Mouse (Mus musculus) embryonic facial prominence, embryonic 14.5 days (tissue): ENCODE measurements at regions not wholly inside any gene's neighbourhood (a gene's known extent, or its start where the extent isn't known, plus 50 kb on each side); places are given as distances from the start of the nearest gene placed in this dataset.

ENCODE experiments used
- ATAC-seq: fragments of 200-750 bp; cut with Nextera tagmentation; 2 replicates; pipeline ENCODE4 v1.8.0; 2017; ENCODE audit warnings: low read depth, moderate number of reproducible peaks, moderate TSS enrichment
- DNase-seq: peaks from one replicate; pipeline ENCODE4 v3.0.0-alpha.2; 2015; ENCODE audit warnings: low spot score
- H3K27ac ChIP-seq: fragments of 300-500 bp; sonication (generic); replicated peaks from 2 replicates; pipeline ENCODE4 v1.5.1; 2014; ENCODE audit warnings: low read depth, mild to moderate bottlenecking, low read length, moderate library complexity
- H3K27me3 ChIP-seq: fragments of 300-500 bp; sonication (generic); replicated peaks from 2 replicates; pipeline ENCODE4 v1.6.1; 2014; ENCODE audit warnings: low read length; ENCODE audit not compliant: control insufficient read depth, insufficient read depth
- H3K36me3 ChIP-seq: fragments of 300-500 bp; sonication (generic); 2 replicates; pipeline ENCODE4 v1.6.1; 2014; ENCODE audit warnings: low read length, mixed read lengths; ENCODE audit not compliant: control insufficient read depth, insufficient read depth
- H3K4me1 ChIP-seq: fragments of 300-500 bp; sonication (generic); 2 replicates; pipeline ENCODE4 v1.6.1; 2014; ENCODE audit warnings: antibody characterized with exemption, low read length; ENCODE audit not compliant: control insufficient read depth, insufficient read depth
- H3K4me2 ChIP-seq: fragments of 300-500 bp; sonication (generic); 2 replicates; pipeline ENCODE4 v1.6.1; 2014; ENCODE audit warnings: low read depth, mild to moderate bottlenecking, low read length, moderate library complexity, mixed read lengths
- H3K4me3 ChIP-seq: fragments of 300-500 bp; sonication (generic); 2 replicates; pipeline ENCODE4 v1.5.1; 2014; ENCODE audit warnings: low read depth, mild to moderate bottlenecking, low read length
- H3K9ac ChIP-seq: fragments of 300-500 bp; sonication (generic); 2 replicates; pipeline ENCODE4 v1.6.1; 2014; ENCODE audit warnings: low read depth, mild to moderate bottlenecking, low read length, moderate library complexity, mixed read lengths
- H3K9me3 ChIP-seq: fragments of 300-500 bp; sonication (generic); 2 replicates; pipeline ENCODE4 v1.6.1; 2016; ENCODE audit warnings: low read length; ENCODE audit not compliant: control insufficient read depth
- WGBS: fragments of 180-500 bp; shearing (Covaris S2); extraction: QIAGEN DNeasy Blood & Tissue Kit; methylation state at CpG from one replicate; pipeline ENCODE4 v1.1.7; 2014; 5-methylcytosine and 5-hydroxymethylcytosine counted together

DNA sequence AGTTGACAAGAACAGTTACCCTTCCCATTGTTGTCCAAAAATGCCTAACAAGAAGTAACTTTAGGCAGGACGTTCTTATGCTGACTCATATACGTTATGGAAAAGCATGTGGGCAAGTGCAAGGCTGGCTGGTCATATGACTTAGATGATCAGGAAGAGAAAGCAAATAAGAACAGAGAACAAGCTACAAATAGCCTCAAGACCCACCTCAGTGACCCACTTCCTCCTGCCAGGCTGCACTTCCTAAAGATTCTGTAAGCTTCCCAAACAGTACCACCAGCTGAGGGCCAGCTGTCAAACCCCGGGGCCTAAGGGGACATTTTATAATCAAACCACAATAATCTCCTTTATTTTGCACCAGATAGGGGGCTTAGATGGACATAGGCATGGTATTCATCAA lies 628.9 kb upstream of the Gm19410 start:
- ATAC-seq (no peak), DNase-seq (no peak)
- no peaks in the 10 kb centered on the region for H3K27me3 ChIP-seq
- no peaks in the 10 kb centered on the region for H3K9me3 ChIP-seq
- H3K4me3 ChIP-seq, result no peak overlapping the region
- H3K4me2 ChIP-seq, result no peak overlapping the region
- H3K27ac ChIP-seq, result no peak overlapping the region
- H3K9ac ChIP-seq, result no peak overlapping the region
- WGBS, result 82% methylated on average over 3 of the region's 3 CpGs
- no peaks in the 10 kb centered on the region for H3K4me1 ChIP-seq
- H3K36me3 ChIP-seq, result no peaks in the 10 kb centered on the region

DNA sequence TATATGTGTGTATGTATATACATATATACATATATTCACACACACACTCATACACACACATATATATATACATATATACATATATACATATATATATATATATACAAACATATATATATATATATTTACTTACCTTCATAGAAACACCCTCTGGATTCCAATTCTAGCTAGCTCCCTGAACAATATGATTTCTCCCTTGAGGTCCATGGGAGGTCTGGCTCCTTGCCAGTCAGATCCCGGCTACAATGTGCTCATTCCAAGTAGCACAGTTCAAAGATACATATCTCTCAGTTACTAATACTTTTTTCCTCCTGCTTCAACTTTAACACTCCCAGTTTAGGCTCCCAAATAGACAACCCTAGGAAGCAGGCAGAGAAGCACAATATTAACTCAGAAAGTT lies 624.8 kb upstream of the Gm19410 start:
- no peaks in the 10 kb centered on the region for H3K4me1 ChIP-seq
- no peak for DNase-seq
- no peaks in the 10 kb centered on the region for H3K9me3 ChIP-seq
- H3K27me3 ChIP-seq, result no peaks in the 10 kb centered on the region
- no peak overlapping the region for H3K4me3 ChIP-seq
- no peak for ATAC-seq
- no peak overlapping the region for H3K27ac ChIP-seq
- H3K4me2 ChIP-seq, result no peak overlapping the region
- H3K36me3 ChIP-seq, result no peaks in the 10 kb centered on the region
- WGBS, result 57% methylated on average over 1 of the region's 1 CpGs
- no peak overlapping the region for H3K9ac ChIP-seq

DNA sequence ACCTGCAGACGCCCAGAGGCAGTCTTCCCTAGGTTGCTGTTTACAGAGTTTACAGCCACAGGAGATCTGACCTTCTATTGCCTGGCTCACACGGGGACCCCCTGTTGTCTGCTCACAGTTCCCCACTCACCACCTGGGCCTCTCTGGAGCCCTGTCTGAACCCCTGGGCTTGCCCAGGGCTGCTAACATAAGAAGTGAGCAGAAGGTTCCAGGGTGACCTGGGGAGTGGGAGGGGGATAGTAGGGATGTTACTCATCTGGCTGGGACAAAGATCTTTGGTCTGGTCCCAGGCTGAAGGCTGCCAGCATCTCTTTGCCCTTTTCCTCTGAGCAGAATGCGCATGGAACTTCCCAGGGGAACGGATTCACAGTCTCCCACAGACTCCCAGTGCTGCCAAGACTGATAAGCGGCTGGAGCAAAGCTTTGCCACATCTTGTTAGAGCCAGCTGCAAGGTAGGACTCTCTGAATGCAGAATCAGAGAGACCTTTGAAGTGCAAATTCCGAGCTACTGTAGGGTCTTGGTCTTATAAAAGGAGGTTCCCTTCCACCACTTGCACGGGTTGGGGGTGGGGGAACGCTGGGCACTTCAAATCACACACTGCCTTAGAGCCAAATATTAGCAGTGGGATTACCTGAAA lies 622.5 kb upstream of the Gm19410 start:
- Histone ChIP-seq H3K4me2 (no peak overlapping the region), H3K9ac (no peak overlapping the region), H3K27ac (no peak overlapping the region), H3K36me3 (no peaks in the 10 kb centered on the region), H3K4me3 (no peak overlapping the region), H3K4me1 (no peaks in the 10 kb centered on the region), H3K27me3 (no peaks in the 10 kb centered on the region), H3K9me3 (no peaks in the 10 kb centered on the region)
- no peak for ATAC-seq
- DNase-seq, result no peak
- 28% methylated on average over 8 of the region's 8 CpGs for WGBS

DNA sequence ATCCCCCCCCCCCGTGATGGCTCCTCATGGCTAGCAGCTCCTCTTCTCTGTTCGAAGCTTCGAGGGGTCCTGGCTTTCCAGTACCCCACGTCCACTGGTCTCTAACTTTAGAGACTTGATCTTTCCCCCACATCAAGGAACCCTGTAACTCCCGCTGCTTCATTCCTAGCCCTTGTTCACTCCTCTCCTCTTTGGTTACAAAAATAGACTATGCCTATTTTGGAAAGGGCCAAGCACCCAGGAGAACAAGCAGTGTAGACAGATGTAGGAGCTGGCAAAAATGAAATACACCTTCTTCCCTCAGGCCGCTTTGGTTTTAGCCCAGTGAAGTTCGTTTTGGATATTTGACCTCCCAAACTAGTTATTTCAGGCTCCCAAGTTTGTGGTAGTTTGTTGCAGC lies 621.9 kb upstream of the Gm19410 start:
- H3K27me3 ChIP-seq, result no peaks in the 10 kb centered on the region
- DNase-seq (no peak), ATAC-seq (no peak)
- H3K27ac ChIP-seq, result no peak overlapping the region
- no peaks in the 10 kb centered on the region for H3K4me1 ChIP-seq
- no peaks in the 10 kb centered on the region for H3K9me3 ChIP-seq
- H3K4me3 ChIP-seq, result no peak overlapping the region
- 60% methylated on average over 7 of the region's 7 CpGs for WGBS
- no peak overlapping the region for H3K4me2 ChIP-seq
- H3K36me3 ChIP-seq, result no peaks in the 10 kb centered on the region
- H3K9ac ChIP-seq, result no peak overlapping the region

DNA sequence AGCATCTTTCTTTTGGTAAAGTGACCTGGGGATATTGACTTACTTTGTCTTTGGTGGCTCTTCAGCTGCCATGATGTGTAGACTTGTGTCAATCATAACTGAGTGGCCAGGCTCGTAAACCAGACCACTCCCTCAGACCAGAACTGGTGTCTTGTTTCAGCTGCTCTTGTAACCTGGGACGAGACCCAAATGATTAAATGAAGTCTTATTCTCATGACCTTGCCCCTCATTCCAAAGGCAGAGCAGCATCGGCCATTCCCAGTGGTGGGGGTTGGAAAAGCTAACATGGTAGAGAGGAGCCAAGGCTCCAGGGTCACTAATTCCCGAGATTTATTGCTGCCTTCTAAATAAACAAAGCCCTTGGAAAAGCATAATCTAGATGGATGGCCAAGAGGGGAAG lies 621.2 kb upstream of the Gm19410 start:
- Histone ChIP-seq H3K27ac (no peak overlapping the region), H3K9ac (no peak overlapping the region), H3K4me1 (no peaks in the 10 kb centered on the region), H3K27me3 (no peaks in the 10 kb centered on the region), H3K4me3 (no peak overlapping the region), H3K4me2 (no peak overlapping the region), H3K9me3 (no peaks in the 10 kb centered on the region), H3K36me3 (no peaks in the 10 kb centered on the region)
- ATAC-seq, result no peak
- no peak for DNase-seq
- WGBS, result 40% methylated on average over 4 of the region's 4 CpGs

DNA sequence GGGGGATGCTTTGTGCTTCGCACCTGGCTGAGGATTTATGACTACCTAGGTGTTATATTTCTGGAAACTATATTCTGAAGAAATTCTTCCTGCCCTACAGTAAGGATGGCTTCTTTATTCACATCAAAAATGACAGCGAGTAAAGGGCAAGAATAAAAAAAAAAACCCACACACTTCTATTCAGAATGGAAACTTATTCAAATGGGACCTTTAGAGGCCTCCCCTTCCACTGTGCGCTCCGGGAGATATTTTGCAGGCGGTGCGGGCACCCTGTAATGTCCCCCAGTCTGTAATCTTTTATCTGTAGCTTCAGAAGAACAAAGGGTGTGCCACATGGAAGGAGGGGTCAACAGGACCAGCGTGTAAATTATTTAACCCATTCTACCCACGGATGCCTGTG lies 618.1 kb upstream of the Gm19410 start:
- H3K4me3 ChIP-seq, result no peak overlapping the region
- no peaks in the 10 kb centered on the region for H3K4me1 ChIP-seq
- no peaks in the 10 kb centered on the region for H3K27me3 ChIP-seq
- H3K9me3 ChIP-seq, result no peaks in the 10 kb centered on the region
- H3K36me3 ChIP-seq, result no peaks in the 10 kb centered on the region
- 89% methylated on average over 8 of the region's 8 CpGs for WGBS
- DNase-seq, result no peak
- H3K9ac ChIP-seq, result no peak overlapping the region
- no peak overlapping the region for H3K4me2 ChIP-seq
- ATAC-seq, result no peak
- no peak overlapping the region for H3K27ac ChIP-seq

DNA sequence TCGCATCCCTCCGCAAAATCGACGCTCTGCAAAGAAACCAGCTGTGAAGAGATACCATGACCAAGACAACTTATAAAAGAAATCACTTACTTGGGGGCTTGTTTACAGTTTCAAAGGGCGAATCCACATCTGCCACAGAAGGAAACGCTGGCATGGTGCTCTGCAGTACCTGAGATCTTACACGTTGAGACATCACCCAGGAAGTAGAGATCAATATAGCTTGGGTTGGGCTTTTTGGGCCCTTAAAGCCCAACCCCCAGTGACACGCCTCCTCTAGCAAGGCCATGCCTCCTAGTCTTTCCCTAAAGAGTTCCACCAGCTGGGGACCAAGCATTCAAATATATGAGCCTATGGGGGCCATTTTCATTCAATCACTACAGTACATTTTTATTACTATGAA lies 617.6 kb upstream of the Gm19410 start:
- no peak overlapping the region for H3K9ac ChIP-seq
- no peaks in the 10 kb centered on the region for H3K36me3 ChIP-seq
- WGBS, result 88% methylated on average over 8 of the region's 8 CpGs
- H3K27me3 ChIP-seq, result no peaks in the 10 kb centered on the region
- no peak for DNase-seq
- no peaks in the 10 kb centered on the region for H3K9me3 ChIP-seq
- H3K4me1 ChIP-seq, result no peaks in the 10 kb centered on the region
- no peak overlapping the region for H3K4me2 ChIP-seq
- no peak overlapping the region for H3K4me3 ChIP-seq
- H3K27ac ChIP-seq, result no peak overlapping the region
- ATAC-seq, result no peak

DNA sequence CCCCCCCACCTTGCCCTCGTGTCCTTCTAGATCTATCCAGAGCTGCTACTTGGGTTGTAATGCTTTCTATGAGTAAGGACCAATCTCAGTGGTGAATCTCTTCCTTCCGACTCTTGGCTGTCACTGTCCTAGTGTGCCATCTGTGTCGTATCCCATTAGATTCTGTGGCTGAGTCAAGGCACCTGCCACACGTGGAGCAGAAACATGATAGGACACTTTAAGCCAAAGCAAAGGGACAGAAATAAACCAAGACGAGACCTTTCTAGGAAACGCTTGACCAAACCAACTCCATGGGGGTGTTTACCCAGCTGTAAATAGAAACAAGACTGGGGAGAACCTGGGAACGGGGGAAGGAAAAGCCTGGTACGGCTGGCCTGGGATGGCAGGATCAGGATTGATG lies 613.0 kb upstream of the Gm19410 start:
- no peak for ATAC-seq
- Histone ChIP-seq H3K36me3 (no peaks in the 10 kb centered on the region), H3K9me3 (no peaks in the 10 kb centered on the region), H3K4me3 (no peak overlapping the region), H3K9ac (no peak overlapping the region), H3K4me2 (no peak overlapping the region), H3K27me3 (no peaks in the 10 kb centered on the region), H3K4me1 (no peaks in the 10 kb centered on the region), H3K27ac (no peak overlapping the region)
- DNase-seq, result no peak
- WGBS, result 61% methylated on average over 7 of the region's 8 CpGs

DNA sequence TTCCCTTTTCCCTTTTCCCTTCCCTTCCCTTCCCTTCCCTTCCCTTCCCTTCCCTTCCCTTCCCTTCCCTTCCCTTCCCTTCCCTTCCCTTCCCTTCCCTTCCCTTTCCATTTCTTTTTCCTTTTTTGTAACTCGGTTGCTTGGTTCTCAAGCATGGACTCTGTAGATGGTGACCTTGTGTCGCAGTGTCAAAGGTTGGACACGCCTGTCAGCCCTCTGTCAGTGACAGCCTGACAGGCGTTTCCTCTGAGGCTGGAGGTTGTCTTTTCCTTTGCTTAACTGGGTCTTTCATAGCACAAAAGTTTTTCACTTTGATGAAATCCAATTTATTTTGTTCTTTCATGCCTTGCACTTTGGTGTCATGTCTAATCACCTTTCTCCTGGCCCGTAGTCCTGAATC lies 609.3 kb upstream of the Gm19410 start:
- DNase-seq (no peak), ATAC-seq (no peak)
- H3K4me1 ChIP-seq, result 0 out of 2 replicates have a peak, but pooled peaks cover 4% of the 10 kb centered on the region
- no peak overlapping the region for H3K27ac ChIP-seq
- no peak overlapping the region for H3K4me3 ChIP-seq
- H3K9me3 ChIP-seq, result no peaks in the 10 kb centered on the region
- no peaks in the 10 kb centered on the region for H3K27me3 ChIP-seq
- no peak overlapping the region for H3K9ac ChIP-seq
- WGBS, result 21% methylated on average over 5 of the region's 5 CpGs
- no peaks in the 10 kb centered on the region for H3K36me3 ChIP-seq
- H3K4me2 ChIP-seq, result no peak overlapping the region
